In the genomic region with DNA sequence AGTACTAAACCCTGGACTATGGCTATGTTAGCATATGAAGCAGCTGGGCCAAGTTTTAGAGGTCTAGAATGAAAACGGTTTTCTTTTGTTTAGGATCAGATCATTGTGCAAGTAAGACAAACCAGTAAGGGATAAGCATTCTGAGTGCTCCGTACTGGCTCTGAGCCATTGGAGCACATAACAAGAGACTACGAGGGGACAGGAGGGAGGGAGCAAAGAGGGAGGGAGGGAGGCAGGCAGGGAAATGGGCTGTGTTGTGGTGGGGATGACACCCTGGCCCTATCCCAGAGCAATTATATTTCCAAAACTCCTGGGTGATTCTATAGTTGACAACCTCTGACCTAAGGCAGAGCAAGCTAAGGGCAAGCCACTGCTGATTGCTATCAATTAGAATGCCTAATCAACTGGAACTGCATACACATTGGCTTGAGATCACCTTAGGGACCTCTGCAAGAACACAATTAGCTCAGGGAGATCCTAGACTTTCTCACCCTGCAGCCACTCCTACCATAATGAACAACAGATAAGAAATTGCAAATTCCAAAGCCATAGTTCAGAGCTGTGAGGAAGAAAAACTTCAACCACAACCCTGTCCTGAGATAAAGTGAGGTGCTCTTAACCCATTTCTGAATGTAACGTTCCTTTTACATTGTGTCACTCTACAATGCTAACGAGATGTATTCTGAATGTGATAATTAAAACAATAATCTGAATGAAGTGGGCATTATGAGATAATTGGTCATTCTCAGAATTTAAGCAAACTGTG, we compare ENCODE assay signal across 10 mouse cellular contexts.
DNase-seq lines count a peak whose midpoint lies in the region; ATAC-seq and TF ChIP-seq lines count a peak whose summit lies in the region.
"Had no signal": no experiment of that assay in that cellular context is flagged by ENCODE, and none has a peak within 500 bp of the region (broad histone marks: within the 10 kb centered on the region; RNA-seq: fewer than 3 reads in every experiment).

No protein-coding gene starts in this region.

- no peaks in the 10 kb centered on the region for H3K36me3 ChIP-seq in forebrain, embryonic 12.5 days (replicated peaks)
- H3K36me3 ChIP-seq in forebrain, postnatal 0 days (ENCODE audit: insufficient read depth), result no peaks in the 10 kb centered on the region
- no peaks in the 10 kb centered on the region for H3K36me3 ChIP-seq in stomach, embryonic 14.5 days (ENCODE audit: control insufficient read depth, insufficient read depth, low read length)
- H3K36me3 ChIP-seq in stomach, postnatal 0 days (ENCODE audit: control insufficient read depth, insufficient read depth, low read length), result no peaks in the 10 kb centered on the region
- no peaks in the 10 kb centered on the region for H3K36me3 ChIP-seq in midbrain, embryonic 14.5 days (ENCODE audit: control insufficient read depth, insufficient read depth, low read length)
- H3K36me3 ChIP-seq: liver, embryonic 12.5 days had no signal

- H3K9me3 ChIP-seq in forebrain, embryonic 12.5 days, result no peaks in the 10 kb centered on the region
- H3K9me3 ChIP-seq in forebrain, postnatal 0 days (ENCODE audit: low read length), result no peaks in the 10 kb centered on the region
- no peaks in the 10 kb centered on the region for H3K9me3 ChIP-seq in stomach, embryonic 14.5 days (ENCODE audit: control insufficient read depth, low read depth, low read length)
- no peaks in the 10 kb centered on the region for H3K9me3 ChIP-seq in stomach, postnatal 0 days (ENCODE audit: control insufficient read depth, low read length)
- H3K9me3 ChIP-seq in midbrain, embryonic 14.5 days (ENCODE audit: control insufficient read depth, low read length), result no peaks in the 10 kb centered on the region
- H3K9me3 ChIP-seq: liver, embryonic 12.5 days had no signal

- no peak overlapping the region for H3K9ac ChIP-seq in forebrain, embryonic 12.5 days
- H3K9ac ChIP-seq in forebrain, postnatal 0 days, result no peak overlapping the region
- no peak overlapping the region for H3K9ac ChIP-seq in stomach, embryonic 14.5 days (replicated peaks; ENCODE audit: low read depth, low read length)
- no peak overlapping the region for H3K9ac ChIP-seq in stomach, postnatal 0 days (ENCODE audit: low read length)
- no peak overlapping the region for H3K9ac ChIP-seq in midbrain, embryonic 14.5 days (replicated peaks; ENCODE audit: low read length)
- H3K9ac ChIP-seq: liver, embryonic 12.5 days had no signal

- peaks cover 3% of the 10 kb centered on the region; the same call in 1 of the 2 replicates for H3K27me3 ChIP-seq in forebrain, embryonic 12.5 days
- H3K27me3 ChIP-seq in forebrain, postnatal 0 days (ENCODE audit: insufficient read depth, low read length), result no peaks in the 10 kb centered on the region
- H3K27me3 ChIP-seq in stomach, embryonic 14.5 days (ENCODE audit: control insufficient read depth, insufficient read depth, low read length), result no peaks in the 10 kb centered on the region
- no peaks in the 10 kb centered on the region for H3K27me3 ChIP-seq in stomach, postnatal 0 days (ENCODE audit: control insufficient read depth, insufficient read depth, low read length)
- no peaks in the 10 kb centered on the region for H3K27me3 ChIP-seq in midbrain, embryonic 14.5 days (ENCODE audit: control insufficient read depth, insufficient read depth, low read length)
- H3K27me3 ChIP-seq: liver, embryonic 12.5 days had no signal

- no peak for TF ChIP-seq EP300 in stomach, postnatal 0 days (optimal IDR thresholded peaks at IDR 0.05)

- peaks cover 39% of the 10 kb centered on the region for H3K4me1 ChIP-seq in forebrain, embryonic 12.5 days
- H3K4me1 ChIP-seq in forebrain, postnatal 0 days (ENCODE audit: insufficient read depth), result peaks cover 9% of the 10 kb centered on the region; the same call in 1 of the 2 replicates
- H3K4me1 ChIP-seq in stomach, embryonic 14.5 days (ENCODE audit: control insufficient read depth, insufficient read depth, low read length), result peaks cover 5% of the 10 kb centered on the region; the same call in 1 of the 2 replicates
- H3K4me1 ChIP-seq in stomach, postnatal 0 days (replicated peaks; ENCODE audit: control insufficient read depth, insufficient read depth), result peaks cover 5% of the 10 kb centered on the region
- peaks cover 29% of the 10 kb centered on the region for H3K4me1 ChIP-seq in midbrain, embryonic 14.5 days (ENCODE audit: control insufficient read depth, insufficient read depth, low read length)

- no peak overlapping the region for H3K4me2 ChIP-seq in forebrain, embryonic 12.5 days
- no peak overlapping the region for H3K4me2 ChIP-seq in forebrain, postnatal 0 days (ENCODE audit: low read depth)
- H3K4me2 ChIP-seq in stomach, embryonic 14.5 days (replicated peaks; ENCODE audit: low read depth, low read length), result no peak overlapping the region
- H3K4me2 ChIP-seq in stomach, postnatal 0 days (replicated peaks; ENCODE audit: low read depth), result no peak overlapping the region
- H3K4me2 ChIP-seq in midbrain, embryonic 14.5 days (ENCODE audit: low read length), result no peak overlapping the region
- H3K4me2 ChIP-seq: liver, embryonic 12.5 days had no signal

- DNase-seq in forebrain, postnatal 0 days, result no peak
- no peak for DNase-seq in stomach, postnatal 0 days (ENCODE audit: low spot score)
- DNase-seq in midbrain, embryonic 14.5 days, result peak; percentile 61
- no peak for DNase-seq in spleen, postnatal 4 days (ENCODE audit: low spot score in 2 of 2)
- DNase-seq in layer of hippocampus, adult 9-11 months, result no peak
- DNase-seq: kidney, postnatal 25 days had no signal

- H3K27ac ChIP-seq in forebrain, embryonic 12.5 days, result no peak overlapping the region
- no peak overlapping the region for H3K27ac ChIP-seq in forebrain, postnatal 0 days (ENCODE audit: low read depth, low read length)
- no peak overlapping the region for H3K27ac ChIP-seq in stomach, embryonic 14.5 days (ENCODE audit: low read length)
- H3K27ac ChIP-seq in stomach, postnatal 0 days (replicated peaks), result no peak overlapping the region
- H3K27ac ChIP-seq in midbrain, embryonic 14.5 days (replicated peaks; ENCODE audit: low read depth, low read length), result no peak overlapping the region
- H3K27ac ChIP-seq: liver, embryonic 12.5 days had no signal

- ATAC-seq in forebrain, embryonic 12.5 days (ENCODE audit: low FRiP score), result peak; percentile 77
- no peak; the same call in 1 of the 2 replicates for ATAC-seq in forebrain, postnatal 0 days
- peak; percentile 18; the same call in 1 of the 2 replicates for ATAC-seq in stomach, embryonic 14.5 days (ENCODE audit: insufficient number of reproducible peaks, insufficient read depth, low FRiP score, low read depth)
- ATAC-seq in stomach, postnatal 0 days (ENCODE audit: low FRiP score, low TSS enrichment), result no peak
- peak; percentile 70; the same call in 1 of the 2 replicates for ATAC-seq in midbrain, embryonic 14.5 days (ENCODE audit: low FRiP score, low TSS enrichment)
- ATAC-seq in activated CD4-positive, CD25-positive, alpha-beta regulatory T cell, adult 4 months, result no peak
- ATAC-seq: liver, embryonic 12.5 days had no signal

- no peak for TF ChIP-seq CTCF in forebrain, postnatal 0 days (IDR thresholded peaks at IDR 0.05; ENCODE audit: low read depth)
- TF ChIP-seq CTCF in stomach, postnatal 0 days (IDR thresholded peaks at IDR 0.05; ENCODE audit: low read depth), result no peak

- 14% methylated on average over 5 of the region's 5 CpGs for WGBS in forebrain, embryonic 12.5 days
- WGBS in forebrain, postnatal 0 days, result 20% methylated on average over 5 of the region's 5 CpGs
- 58% methylated on average over 5 of the region's 5 CpGs for WGBS in stomach, embryonic 14.5 days
- WGBS in stomach, postnatal 0 days, result 47% methylated on average over 5 of the region's 5 CpGs
- 26% methylated on average over 5 of the region's 5 CpGs for WGBS in midbrain, embryonic 14.5 days

- no peak overlapping the region for H3K4me3 ChIP-seq in forebrain, embryonic 12.5 days (replicated peaks)
- no peak overlapping the region for H3K4me3 ChIP-seq in forebrain, postnatal 0 days (ENCODE audit: low read depth, low read length)
- no peak overlapping the region for H3K4me3 ChIP-seq in stomach, embryonic 14.5 days (ENCODE audit: low read depth, low read length)
- no peak overlapping the region for H3K4me3 ChIP-seq in stomach, postnatal 0 days (ENCODE audit: low read depth, low read length)
- H3K4me3 ChIP-seq in midbrain, embryonic 14.5 days (replicated peaks; ENCODE audit: low read depth, low read length), result no peak overlapping the region
- H3K4me3 ChIP-seq: liver, embryonic 12.5 days had no signal

Comparison
In these comparisons a context has a peak if more than half of its experiments do, and no peak if none do; other contexts are left out.
1. ATAC-seq: peak in forebrain, embryonic 12.5 days (single experiment), stomach, embryonic 14.5 days (single experiment) and midbrain, embryonic 14.5 days (single experiment); none in forebrain, postnatal 0 days (single experiment), stomach, postnatal 0 days (single experiment) and activated CD4-positive, CD25-positive, alpha-beta regulatory T cell, adult 4 months (single experiment).